ENCODE assay signal across 19 mouse cellular contexts in genomic region chr7:48982573-48982972, GRCm38 (mm10).
"Had no signal": no experiment of that assay in that cellular context is flagged by ENCODE, and none has a peak within 500 bp of the region (broad histone marks: within the 10 kb centered on the region; RNA-seq: fewer than 3 reads in every experiment).

No protein-coding gene starts in this region.

- H3K4me3 ChIP-seq: layer of hippocampus, adult 2 months; limb, embryonic 10.5 days; limb, embryonic 13.5 days; liver, embryonic 12.5 days; liver, embryonic 15.5 days; lung, embryonic 15.5 days; megakaryocyte, embryonic 14.5 days had no signal

- H3K36me3 ChIP-seq: limb, embryonic 10.5 days; limb, embryonic 13.5 days; liver, embryonic 12.5 days; liver, embryonic 15.5 days; lung, embryonic 15.5 days had no signal

- ATAC-seq: liver, embryonic 12.5 days had no signal

- H3K27ac ChIP-seq: kidney, postnatal 0 days; layer of hippocampus, adult 2 months; limb, embryonic 10.5 days; limb, embryonic 13.5 days; liver, embryonic 12.5 days; liver, embryonic 15.5 days; lung, embryonic 15.5 days had no signal

- DNase-seq: kidney, adult 2 months; kidney, postnatal 25 days; layer of hippocampus, adult 9-11 months; liver; lung, adult 18-20 months; lung, postnatal 10 days; lung, postnatal 36 days; midbrain, embryonic 14.5 days; thymus, adult 18-20 months; thymus, postnatal 36 days had no signal

- H3K4me1 ChIP-seq: limb, embryonic 13.5 days; liver, embryonic 12.5 days; liver, embryonic 15.5 days; lung, embryonic 15.5 days; megakaryocyte, embryonic 14.5 days had no signal

- H3K9ac ChIP-seq: limb, embryonic 13.5 days; liver, embryonic 12.5 days; liver, embryonic 15.5 days; lung, embryonic 15.5 days had no signal

- H3K27me3 ChIP-seq: lung, embryonic 15.5 days had no signal

- H3K9me3 ChIP-seq: limb, embryonic 10.5 days; limb, embryonic 13.5 days; liver, embryonic 12.5 days; liver, embryonic 15.5 days; lung, embryonic 15.5 days; megakaryocyte, embryonic 14.5 days had no signal

- H3K4me2 ChIP-seq: limb, embryonic 13.5 days; liver, embryonic 12.5 days; liver, embryonic 15.5 days; lung, embryonic 15.5 days; midbrain, embryonic 11.5 days had no signal
